Comparison of ENCODE assay signal across 45 mouse cellular contexts in genomic region chr14:32141723-32142122, GRCm38 (mm10). TPM values are rescaled to one million over a fixed set of nuclear protein-coding genes. Genes with fewer than 3 reads are reported as not detected.
"Had no signal": no experiment of that assay in that cellular context is flagged by ENCODE, and none has a peak within 500 bp of the region (broad histone marks: within the 10 kb centered on the region; RNA-seq: fewer than 3 reads in every experiment).

TSS of gene Msmb (plus strand) at chr14:32142023.

- H3K27ac ChIP-seq: left cerebral cortex, adult 2 months; limb, embryonic 10.5 days; limb, embryonic 12.5 days; limb, embryonic 13.5 days; limb, embryonic 15.5 days; liver, embryonic 14.5 days; liver, embryonic 15.5 days; lung, embryonic 15.5 days; macrophage; midbrain, embryonic 10.5 days; midbrain, embryonic 12.5 days; midbrain, embryonic 13.5 days; midbrain, embryonic 15.5 days; neural tube, embryonic 12.5 days had no signal

- H3K4me2 ChIP-seq: limb, embryonic 12.5 days; limb, embryonic 13.5 days; limb, embryonic 15.5 days; liver, embryonic 15.5 days; lung, embryonic 14.5 days; lung, embryonic 15.5 days; midbrain, embryonic 11.5 days; midbrain, embryonic 12.5 days; midbrain, embryonic 13.5 days; midbrain, embryonic 15.5 days; neural tube, embryonic 12.5 days had no signal

- H3K9ac ChIP-seq: limb, embryonic 12.5 days; limb, embryonic 13.5 days; limb, embryonic 15.5 days; liver, embryonic 14.5 days; liver, embryonic 15.5 days; lung, embryonic 14.5 days; lung, embryonic 15.5 days; midbrain, embryonic 12.5 days; midbrain, embryonic 13.5 days; midbrain, embryonic 15.5 days; neural tube, embryonic 12.5 days had no signal

- H3K4me3 ChIP-seq: left cerebral cortex, adult 2 months; limb, embryonic 10.5 days; limb, embryonic 12.5 days; limb, embryonic 13.5 days; limb, embryonic 15.5 days; liver, embryonic 15.5 days; lung, embryonic 15.5 days; midbrain, embryonic 10.5 days; midbrain, embryonic 12.5 days; midbrain, embryonic 13.5 days; midbrain, embryonic 15.5 days; myocyte; neural tube, embryonic 12.5 days had no signal

- H3K9me3 ChIP-seq: limb, embryonic 10.5 days; limb, embryonic 12.5 days; limb, embryonic 15.5 days; liver, embryonic 15.5 days; lung, embryonic 15.5 days; midbrain, embryonic 12.5 days; midbrain, embryonic 15.5 days; neural tube, embryonic 12.5 days had no signal

- H3K27me3 ChIP-seq: limb, embryonic 12.5 days; limb, embryonic 13.5 days; limb, embryonic 15.5 days; liver, embryonic 15.5 days; lung, embryonic 15.5 days; midbrain, embryonic 12.5 days; midbrain, embryonic 13.5 days; midbrain, embryonic 15.5 days; neural tube, embryonic 12.5 days had no signal

- DNase-seq: layer of hippocampus, postnatal 36 days; left cerebral cortex, postnatal 4 days; liver; lung, adult 18-20 months; lung, adult 2 months; lung, embryonic 14.5 days; lung, postnatal 10 days; lung, postnatal 14 days; lung, postnatal 36 days; lung, postnatal 4 days; midbrain, embryonic 14.5 days had no signal

- H3K4me1 ChIP-seq: limb, embryonic 10.5 days; limb, embryonic 12.5 days; limb, embryonic 13.5 days; limb, embryonic 15.5 days; lung, embryonic 15.5 days; midbrain, embryonic 10.5 days; midbrain, embryonic 12.5 days; midbrain, embryonic 13.5 days; midbrain, embryonic 15.5 days; neural tube, embryonic 12.5 days had no signal

- ATAC-seq: lung, postnatal 0 days; midbrain, embryonic 13.5 days; midbrain, embryonic 15.5 days; midbrain, embryonic 16.5 days had no signal

- H3K36me3 ChIP-seq: limb, embryonic 10.5 days; limb, embryonic 12.5 days; limb, embryonic 13.5 days; limb, embryonic 15.5 days; liver, embryonic 15.5 days; lung, embryonic 15.5 days; midbrain, embryonic 10.5 days; midbrain, embryonic 12.5 days; midbrain, embryonic 13.5 days; midbrain, embryonic 15.5 days; neural tube, embryonic 12.5 days had no signal

RNA-seq across cellular contexts. Expression of gene Msmb, which starts in this region (rescaled TPM):
- total RNA-seq: layer of hippocampus, postnatal 36 days; left cerebral cortex, adult 18-20 months; left cerebral cortex, adult 2 months; left cerebral cortex, adult 8-10 months; left cerebral cortex, postnatal 10 days; left cerebral cortex, postnatal 14 days; left cerebral cortex, postnatal 25 days; left cerebral cortex, postnatal 36 days; left cerebral cortex, postnatal 4 days; liver, adult 2 months; megakaryocyte progenitor cell, adult 5-6 weeks; megakaryocyte-erythroid progenitor cell, adult 5-6 weeks; midbrain, postnatal 0 days; monocyte, adult 5-6 weeks had no signal
- polyA plus RNA-seq: limb, embryonic 10.5 days; limb, embryonic 11.5 days; limb, embryonic 12.5 days; limb, embryonic 13.5 days; limb, embryonic 14.5 days; limb, embryonic 15.5 days; liver, adult 2 months; liver, embryonic 16.5 days; lung, adult 2 months; lung, embryonic 14.5 days; lung, embryonic 15.5 days; lung, embryonic 16.5 days; lung, postnatal 0 days; macrophage; midbrain, embryonic 10.5 days; midbrain, embryonic 11.5 days; midbrain, embryonic 12.5 days; midbrain, embryonic 13.5 days; midbrain, embryonic 14.5 days; midbrain, embryonic 15.5 days; midbrain, embryonic 16.5 days; midbrain, postnatal 0 days; myocyte; neural tube, embryonic 11.5 days; neural tube, embryonic 12.5 days had no signal
